Mouse (Mus musculus) liver, embryonic 16.5 days (tissue): ENCODE measurements around the gene Atp10a. TPM values are rescaled to one million over a fixed set of nuclear protein-coding genes. Genes with fewer than 3 reads are reported as not detected.
A peak's percentile ranks its signal among the peaks of the same experiment; 100 is the strongest.

Experiments used
- ATAC-seq: fragments of 200-750 bp; cut with Nextera tagmentation; 2 replicates; pipeline ENCODE4 v1.8.0; 2017; ENCODE audit warnings: low read depth, mild to moderate bottlenecking, moderate number of reproducible peaks, moderate library complexity
- H3K27ac ChIP-seq: fragments of 300-500 bp; sonication (generic); 2 replicates; pipeline ENCODE4 v1.5.1; 2014; ENCODE audit warnings: mild to moderate bottlenecking, low read length
- H3K27me3 ChIP-seq: fragments of 300-500 bp; sonication (generic); 2 replicates; pipeline ENCODE4 v1.6.1; 2014; ENCODE audit warnings: low read depth, low read length, mixed read lengths; ENCODE audit not compliant: control insufficient read depth, insufficient read depth
- H3K36me3 ChIP-seq: fragments of 300-500 bp; sonication (generic); 2 replicates; pipeline ENCODE4 v1.6.1; 2014; ENCODE audit warnings: mild to moderate bottlenecking; ENCODE audit not compliant: control insufficient read depth, insufficient read depth
- H3K4me1 ChIP-seq: fragments of 300-500 bp; sonication (generic); 2 replicates; pipeline ENCODE4 v1.6.1; 2014; ENCODE audit warnings: low read depth, low read length, mixed read lengths; ENCODE audit not compliant: control insufficient read depth
- H3K4me2 ChIP-seq: fragments of 300-500 bp; sonication (generic); 2 replicates; pipeline ENCODE4 v1.6.1; 2014; ENCODE audit warnings: low read depth, low read length, mixed read lengths
- H3K4me3 ChIP-seq: fragments of 300-500 bp; sonication (generic); 2 replicates; pipeline ENCODE4 v1.5.1; 2014; ENCODE audit warnings: low read depth, mild to moderate bottlenecking, low read length
- H3K9ac ChIP-seq: fragments of 300-500 bp; sonication (generic); 2 replicates; pipeline ENCODE4 v1.6.1; 2014; ENCODE audit warnings: low read depth, low read length
- H3K9me3 ChIP-seq: fragments of 300-500 bp; sonication (generic); replicated peaks from 2 replicates; pipeline ENCODE4 v1.6.1; 2016; ENCODE audit warnings: low read length; ENCODE audit not compliant: control insufficient read depth
- WGBS: fragments of 180-500 bp; shearing (Covaris S2); extraction: QIAGEN DNeasy Blood & Tissue Kit; methylation state at CpG from one replicate; pipeline ENCODE4 v1.1.7; 2014; ENCODE audit not compliant: insufficient replicate concordance; 5-methylcytosine and 5-hydroxymethylcytosine counted together
- polyA plus RNA-seq: library from polyadenylated mRNA; unstranded; fragments of >200 nt; fragmentation: Nextera tagmentation; extraction: Ambion mirVana; gene quantifications from 2 replicates; pipeline ENCODE4 v1.2.1, GENCODE M21; 2015

The Atp10a gene
- polyA plus RNA-seq, 1 experiment from 2014 or later: 0.52 TPM

GRCm38 (mm10) chr7:58718556-58718955 is 62.6 kb downstream of the Atp10a start:
- H3K36me3 ChIP-seq: no peaks in the 10 kb centered on the region
- H3K27me3 ChIP-seq: no peaks in the 10 kb centered on the region
- ATAC-seq: no peak
- H3K4me2 ChIP-seq: no peak overlapping the region
- H3K27ac ChIP-seq: no peak overlapping the region
- WGBS: 57% methylated on average over 2 of the region's 2 CpGs
- no peak overlapping the region for H3K4me3 ChIP-seq
- no peaks in the 10 kb centered on the region for H3K9me3 ChIP-seq
- no peak overlapping the region for H3K9ac ChIP-seq
- H3K4me1 ChIP-seq: no peaks in the 10 kb centered on the region

GRCm38 (mm10) chr7:58719218-58719938 is 63.4 kb downstream of the Atp10a start:
- H3K4me1 ChIP-seq: no peaks in the 10 kb centered on the region
- H3K4me2 ChIP-seq: no peak overlapping the region
- H3K36me3 ChIP-seq: no peaks in the 10 kb centered on the region
- no peak for ATAC-seq
- H3K9ac ChIP-seq: no peak overlapping the region
- no peaks in the 10 kb centered on the region for H3K27me3 ChIP-seq
- 49% methylated on average over 4 of the region's 4 CpGs for WGBS
- no peaks in the 10 kb centered on the region for H3K9me3 ChIP-seq
- no peak overlapping the region for H3K4me3 ChIP-seq
- no peak overlapping the region for H3K27ac ChIP-seq

- no peak for ATAC-seq
- Histone ChIP-seq H3K9ac (no peak overlapping the region), H3K4me2 (no peak overlapping the region), H3K9me3 (no peaks in the 10 kb centered on the region), H3K4me3 (no peak overlapping the region), H3K36me3 (no peaks in the 10 kb centered on the region), H3K27me3 (no peaks in the 10 kb centered on the region), H3K27ac (no peak overlapping the region), H3K4me1 (no peaks in the 10 kb centered on the region)
- WGBS: 26% methylated on average over 1 of the region's 1 CpGs
Observed at GRCm38 (mm10) chr7:58722250-58722649, 66.3 kb downstream of the Atp10a start.

- 11% methylated on average over 8 of the region's 8 CpGs for WGBS
- Histone ChIP-seq H3K4me2 (no peak overlapping the region), H3K27me3 (no peaks in the 10 kb centered on the region), H3K27ac (no peak overlapping the region), H3K4me3 (no peak overlapping the region), H3K9me3 (no peaks in the 10 kb centered on the region), H3K36me3 (no peaks in the 10 kb centered on the region), H3K9ac (no peak overlapping the region), H3K4me1 (peaks cover 5% of the 10 kb centered on the region; the same call in 1 of the 2 replicates)
- ATAC-seq: no peak
Observed at GRCm38 (mm10) chr7:58730201-58730600, 74.2 kb downstream of the Atp10a start.

- H3K27me3 ChIP-seq: no peaks in the 10 kb centered on the region
- no peak overlapping the region for H3K4me3 ChIP-seq
- no peak overlapping the region for H3K9ac ChIP-seq
- WGBS: 3% methylated on average over 1 of the region's 1 CpGs
- 0 out of 2 replicates have a peak, but pooled peaks have one; percentile 30 for ATAC-seq
- H3K4me2 ChIP-seq: no peak overlapping the region
- no peaks in the 10 kb centered on the region for H3K36me3 ChIP-seq
- H3K9me3 ChIP-seq: no peaks in the 10 kb centered on the region
- H3K27ac ChIP-seq: no peak overlapping the region
- H3K4me1 ChIP-seq: peaks cover 5% of the 10 kb centered on the region; the same call in 1 of the 2 replicates
Observed at GRCm38 (mm10) chr7:58730831-58731230, 74.9 kb downstream of the Atp10a start.

- H3K27ac ChIP-seq: no peak overlapping the region
- no peaks in the 10 kb centered on the region for H3K9me3 ChIP-seq
- H3K36me3 ChIP-seq: no peaks in the 10 kb centered on the region
- H3K4me3 ChIP-seq: no peak overlapping the region
- no peak overlapping the region for H3K4me2 ChIP-seq
- H3K27me3 ChIP-seq: no peaks in the 10 kb centered on the region
- WGBS: 47% methylated on average over 6 of the region's 6 CpGs
- ATAC-seq: no peak
- H3K9ac ChIP-seq: no peak overlapping the region
- peaks cover 5% of the 10 kb centered on the region; the same call in 1 of the 2 replicates for H3K4me1 ChIP-seq
Observed at GRCm38 (mm10) chr7:58732406-58732805, 76.4 kb downstream of the Atp10a start.

- H3K27ac ChIP-seq: no peak overlapping the region
- H3K9me3 ChIP-seq: no peaks in the 10 kb centered on the region
- H3K4me3 ChIP-seq: no peak overlapping the region
- no peak for ATAC-seq
- no peak overlapping the region for H3K4me2 ChIP-seq
- WGBS: 48% methylated on average over 6 of the region's 6 CpGs
- no peaks in the 10 kb centered on the region for H3K36me3 ChIP-seq
- no peak overlapping the region for H3K9ac ChIP-seq
- peaks cover 5% of the 10 kb centered on the region; the same call in 1 of the 2 replicates for H3K4me1 ChIP-seq
- H3K27me3 ChIP-seq: no peaks in the 10 kb centered on the region
Observed at GRCm38 (mm10) chr7:58733490-58733901, 77.5 kb downstream of the Atp10a start.

- H3K27me3 ChIP-seq: no peaks in the 10 kb centered on the region
- H3K4me3 ChIP-seq: no peak overlapping the region
- H3K4me1 ChIP-seq: no peaks in the 10 kb centered on the region
- H3K9me3 ChIP-seq: no peaks in the 10 kb centered on the region
- H3K9ac ChIP-seq: no peak overlapping the region
- H3K4me2 ChIP-seq: no peak overlapping the region
- no peaks in the 10 kb centered on the region for H3K36me3 ChIP-seq
- H3K27ac ChIP-seq: no peak overlapping the region
- ATAC-seq: 0 out of 2 replicates have a peak, but pooled peaks have one; percentile 19
- 58% methylated on average over 3 of the region's 3 CpGs for WGBS
Observed at GRCm38 (mm10) chr7:58736841-58737547, 81.0 kb downstream of the Atp10a start.

GRCm38 (mm10) chr7:58740196-58740595 is 84.2 kb downstream of the Atp10a start:
- no peaks in the 10 kb centered on the region for H3K27me3 ChIP-seq
- ATAC-seq: no peak

More at GRCm38 (mm10) chr7:58740196-58740595, 84.2 kb downstream of the Atp10a start:
- WGBS: 75% methylated on average over 13 of the region's 13 CpGs
- no peak overlapping the region for H3K27ac ChIP-seq
- no peak overlapping the region for H3K9ac ChIP-seq
- H3K4me3 ChIP-seq: no peak overlapping the region
- no peaks in the 10 kb centered on the region for H3K9me3 ChIP-seq
- H3K4me2 ChIP-seq: no peak overlapping the region
- H3K36me3 ChIP-seq: no peaks in the 10 kb centered on the region
- H3K4me1 ChIP-seq: no peaks in the 10 kb centered on the region
